Mouse (Mus musculus) macrophage (primary cell): ENCODE measurements around the gene Maml3. TPM values are rescaled to one million over a fixed set of nuclear protein-coding genes. Genes with fewer than 3 reads are reported as not detected.

Experiments
- H3K27ac ChIP-seq: fragments of 350-480 bp; formaldehyde crosslinking; 2 replicates; pipeline ENCODE4 v1.9.0; 2021
- H3K36me3 ChIP-seq: fragments of 350-480 bp; formaldehyde crosslinking; 2 replicates; pipeline ENCODE4 v1.9.0; 2021; ENCODE audit errors: inconsistent target
- H3K4me3 ChIP-seq: fragments of 350-480 bp; formaldehyde crosslinking; 2 replicates; pipeline ENCODE4 v1.9.0; 2021; ENCODE audit errors: inconsistent target
- H3K79me2 ChIP-seq: fragments of 350-480 bp; formaldehyde crosslinking; 2 replicates; pipeline ENCODE4 v1.9.0; 2021; ENCODE audit errors: inconsistent target
- WGBS: methylation state at CpG from one replicate; pipeline ENCODE4 v1.1.7; 2026; ENCODE audit warnings: inconsistent platforms; ENCODE audit not compliant: missing documents; 5-methylcytosine and 5-hydroxymethylcytosine counted together
- polyA plus RNA-seq: library from polyadenylated mRNA; stranded (reverse); fragments of 250-400 nt; gene quantifications from 3 replicates; pipeline ENCODE4 v1.2.4, GENCODE M21; 2018; ENCODE audit warnings: inconsistent platforms

Maml3 gene
- polyA plus RNA-seq, 1 experiment from 2014 or later, result 0.72 TPM

DNA sequence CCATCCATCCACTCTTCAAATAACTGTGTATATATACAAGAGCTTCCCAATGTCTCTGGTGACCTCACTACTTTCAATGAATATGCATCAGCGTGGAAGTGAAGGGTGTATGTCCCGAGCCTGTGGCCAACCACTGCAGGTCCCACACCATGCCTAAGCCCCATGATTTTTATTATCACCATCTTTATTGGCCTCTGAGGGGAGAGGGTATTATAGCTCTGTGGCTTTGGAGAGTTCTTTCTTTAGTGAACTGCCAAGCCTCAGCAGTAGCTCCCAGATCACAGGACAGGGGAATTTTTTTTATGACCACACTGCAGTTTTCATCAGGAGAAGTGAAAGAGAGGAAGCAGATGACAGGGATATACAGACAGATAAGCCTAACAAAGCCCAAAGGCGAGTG, 326.7 kb downstream of the Maml3 start:
- Histone ChIP-seq H3K79me2 (no peaks in the 10 kb centered on the region), H3K27ac (peak overlapping the region; percentile 24; the same call in 1 of the 2 replicates), H3K4me3 (no peak overlapping the region), H3K36me3 (no peaks in the 10 kb centered on the region)
- WGBS, result 29% methylated on average over 3 of the region's 3 CpGs

DNA sequence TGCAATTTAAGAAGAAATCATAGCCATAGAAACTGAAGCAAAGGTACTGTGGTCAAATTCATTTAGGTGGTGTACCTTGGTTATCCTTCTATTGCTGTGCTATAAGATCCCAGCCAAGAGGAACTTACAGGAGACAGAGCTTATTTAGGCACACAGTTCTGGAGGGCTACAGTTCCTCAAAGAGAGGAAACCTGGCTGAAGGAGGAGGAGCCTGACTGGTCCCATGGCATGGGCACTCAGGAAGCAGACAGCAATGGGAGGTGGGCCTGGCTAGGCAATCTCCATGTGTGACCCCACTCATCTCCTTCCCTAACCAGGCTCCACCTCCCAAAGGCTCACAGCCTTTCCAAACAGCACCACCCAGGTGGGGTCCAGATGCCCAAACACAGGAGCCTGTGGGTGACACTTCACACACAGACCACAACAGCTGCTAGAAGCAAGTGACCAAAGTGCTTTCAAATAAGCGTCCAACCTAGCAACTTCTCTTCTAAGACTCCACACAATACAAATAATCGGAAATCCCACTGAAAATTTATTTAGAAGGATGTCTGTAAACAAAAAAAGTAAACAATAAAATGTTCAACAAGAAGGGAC, 328.8 kb downstream of the Maml3 start:
- Histone ChIP-seq H3K36me3 (no peaks in the 10 kb centered on the region), H3K4me3 (no peak overlapping the region), H3K27ac (no peak overlapping the region), H3K79me2 (no peaks in the 10 kb centered on the region)
- WGBS, result 84% methylated on average over 2 of the region's 2 CpGs

DNA sequence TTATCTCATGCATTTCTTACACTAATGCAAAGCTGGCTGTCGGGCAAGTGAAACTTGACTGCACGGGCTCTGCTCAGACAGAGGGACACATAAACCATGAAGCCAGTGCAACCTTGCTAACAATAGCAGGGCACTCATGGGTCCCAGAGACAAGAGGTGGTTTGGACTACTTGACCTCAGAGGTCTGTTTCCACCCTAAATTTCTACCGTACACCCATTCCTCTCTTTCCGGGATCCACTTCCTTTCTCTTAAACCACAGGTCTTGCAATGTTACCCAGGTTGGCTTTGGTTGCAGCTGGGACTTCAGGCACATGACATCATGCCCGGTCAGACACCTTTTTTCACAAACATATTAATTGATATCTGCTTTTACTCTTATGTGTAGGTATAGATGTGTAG, 331.3 kb downstream of the Maml3 start:
- no peaks in the 10 kb centered on the region for H3K79me2 ChIP-seq
- H3K4me3 ChIP-seq, result no peak overlapping the region
- H3K36me3 ChIP-seq, result no peaks in the 10 kb centered on the region
- WGBS, result 19% methylated on average over 5 of the region's 5 CpGs
- H3K27ac ChIP-seq, result no peak overlapping the region

DNA sequence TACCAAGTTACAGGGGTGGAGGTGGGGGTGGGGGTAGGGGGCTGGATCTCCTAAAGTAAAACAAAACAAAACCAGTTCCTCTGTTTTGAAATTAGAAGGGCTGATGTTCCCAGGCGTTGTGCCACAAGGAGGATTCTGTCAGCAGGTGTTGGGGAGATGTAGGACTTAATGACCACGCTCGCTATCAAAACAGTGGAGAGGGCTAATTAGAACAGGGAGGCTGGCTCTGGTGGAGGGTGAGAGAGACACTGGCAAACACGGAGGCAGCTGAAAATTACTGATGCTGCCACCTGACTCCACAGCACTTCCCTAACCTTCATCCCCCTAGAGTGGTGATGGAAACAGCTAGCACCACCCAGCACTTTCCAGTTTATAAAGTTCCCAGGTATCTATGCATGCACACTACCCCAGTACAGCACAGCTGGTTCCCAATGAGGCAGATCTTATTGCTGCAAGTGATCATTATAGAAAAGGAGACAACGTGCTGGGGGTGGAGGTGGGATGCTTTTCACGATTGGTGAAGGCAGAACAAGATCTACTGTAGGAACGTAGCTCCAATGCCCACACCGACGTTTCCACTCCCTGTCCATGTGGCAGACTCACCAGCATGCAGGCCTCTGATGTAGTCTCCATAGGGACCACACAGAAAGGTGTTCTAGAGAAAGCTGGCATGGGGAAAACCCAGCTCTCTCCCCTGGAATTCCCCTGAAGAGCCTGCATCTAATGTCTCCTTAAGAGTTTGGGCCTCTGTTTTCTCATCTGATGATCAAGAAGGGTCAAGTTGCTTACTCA, 332.8 kb downstream of the Maml3 start:
- no peak overlapping the region for H3K27ac ChIP-seq
- H3K4me3 ChIP-seq, result no peak overlapping the region
- no peaks in the 10 kb centered on the region for H3K79me2 ChIP-seq
- WGBS, result 92% methylated on average over 9 of the region's 9 CpGs
- H3K36me3 ChIP-seq, result no peaks in the 10 kb centered on the region

DNA sequence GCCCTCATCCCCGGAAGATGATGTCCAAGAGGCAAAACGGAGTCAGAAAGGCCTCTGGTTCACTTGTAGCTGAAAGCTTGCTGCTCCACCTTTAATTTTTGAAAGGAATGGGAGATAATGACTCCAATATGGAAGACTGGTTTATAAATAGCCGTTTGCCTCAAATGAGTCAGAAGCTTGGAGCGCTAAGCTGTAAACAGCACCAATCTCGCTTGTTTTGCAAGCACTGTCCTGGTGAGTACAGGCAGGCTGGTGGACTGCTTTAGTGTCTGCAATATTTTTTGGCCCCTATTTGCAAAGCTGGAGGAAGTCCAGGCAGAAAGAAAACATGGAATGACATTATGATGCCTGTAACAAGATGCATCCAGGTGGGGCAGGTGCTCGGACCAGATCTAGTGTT, 335.7 kb downstream of the Maml3 start:
- WGBS, result 97% methylated on average over 6 of the region's 6 CpGs
- H3K27ac ChIP-seq, result no peak overlapping the region
- no peaks in the 10 kb centered on the region for H3K79me2 ChIP-seq
- no peaks in the 10 kb centered on the region for H3K36me3 ChIP-seq
- H3K4me3 ChIP-seq, result no peak overlapping the region

DNA sequence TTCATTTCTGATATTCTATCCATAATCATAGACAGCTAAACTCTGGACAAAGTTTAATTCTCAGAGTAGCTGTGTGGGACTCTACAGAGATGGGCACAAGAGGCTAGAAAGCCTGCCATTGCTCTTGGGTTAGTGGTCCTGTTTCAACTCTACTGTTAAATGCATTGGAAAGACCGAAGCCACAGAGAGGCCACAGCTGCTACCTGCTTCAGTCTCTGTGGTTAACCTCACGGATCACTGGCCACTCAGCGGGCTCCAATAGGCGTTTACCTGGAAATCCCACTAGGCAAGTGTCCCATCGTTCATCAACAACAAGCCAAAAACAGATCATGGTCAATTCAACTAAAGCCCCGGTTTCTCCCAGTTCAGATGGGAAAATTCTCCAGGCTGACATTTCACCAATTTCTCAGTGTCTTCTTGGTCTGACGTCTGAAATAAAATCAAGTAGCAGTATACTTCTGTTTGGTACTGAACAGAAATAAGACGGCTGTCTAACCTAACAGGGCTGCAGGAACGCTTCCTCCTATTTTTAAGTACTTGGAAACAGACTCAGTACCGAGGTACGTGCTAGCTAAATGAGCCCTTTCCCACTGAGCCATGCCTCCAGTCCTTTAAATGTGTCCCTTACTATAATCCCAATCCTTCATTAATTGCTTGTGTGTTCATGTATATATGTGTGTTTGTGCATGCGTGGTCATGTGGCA, 339.5 kb downstream of the Maml3 start:
- Histone ChIP-seq H3K36me3 (no peaks in the 10 kb centered on the region), H3K4me3 (no peak overlapping the region), H3K79me2 (no peaks in the 10 kb centered on the region), H3K27ac (no peak overlapping the region)
- WGBS, result 21% methylated on average over 12 of the region's 12 CpGs

DNA sequence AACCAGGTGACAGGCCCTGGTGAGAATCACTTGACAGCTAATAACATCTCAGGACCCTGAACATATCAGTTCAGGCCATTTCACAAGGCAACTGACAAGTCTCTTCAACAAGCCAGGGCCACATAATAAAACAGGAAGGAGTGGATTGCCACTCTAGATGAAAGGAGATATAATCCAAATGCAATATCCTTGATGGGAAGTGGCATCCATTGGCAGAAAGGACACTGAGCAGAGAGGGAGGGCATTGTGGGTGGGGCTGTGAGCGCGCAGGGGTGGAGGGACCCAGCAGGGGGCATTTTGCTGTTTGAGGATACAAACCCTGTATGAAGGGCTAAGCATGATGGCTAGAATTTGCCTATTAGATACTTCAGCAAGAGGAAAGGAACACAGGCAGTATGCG, 340.7 kb downstream of the Maml3 start:
- 96% methylated on average over 3 of the region's 3 CpGs for WGBS
- Histone ChIP-seq H3K36me3 (no peaks in the 10 kb centered on the region), H3K79me2 (no peaks in the 10 kb centered on the region), H3K4me3 (no peak overlapping the region), H3K27ac (no peak overlapping the region)

DNA sequence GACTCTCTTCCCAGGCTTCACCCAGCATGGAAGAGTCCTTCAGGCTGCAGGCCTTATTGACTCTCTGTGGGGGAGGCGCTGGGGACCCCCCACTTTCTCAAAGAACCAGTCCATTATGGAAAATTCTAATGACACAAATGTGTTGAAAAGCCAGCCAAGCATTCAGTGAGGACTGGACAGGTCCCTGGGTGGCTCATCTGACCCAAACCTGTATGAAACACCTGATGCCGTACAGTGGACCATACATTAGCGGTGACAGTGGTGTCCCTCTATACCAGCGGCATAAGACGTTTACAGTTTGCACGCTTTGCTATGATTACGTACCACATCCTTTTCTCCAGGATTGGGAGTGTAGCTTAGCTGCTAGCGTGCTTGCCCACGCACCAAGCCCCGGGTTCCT, 342.0 kb downstream of the Maml3 start:
- Histone ChIP-seq H3K27ac (no peak overlapping the region), H3K36me3 (no peaks in the 10 kb centered on the region), H3K4me3 (no peak overlapping the region), H3K79me2 (no peaks in the 10 kb centered on the region)
- WGBS, result 94% methylated on average over 10 of the region's 10 CpGs

DNA sequence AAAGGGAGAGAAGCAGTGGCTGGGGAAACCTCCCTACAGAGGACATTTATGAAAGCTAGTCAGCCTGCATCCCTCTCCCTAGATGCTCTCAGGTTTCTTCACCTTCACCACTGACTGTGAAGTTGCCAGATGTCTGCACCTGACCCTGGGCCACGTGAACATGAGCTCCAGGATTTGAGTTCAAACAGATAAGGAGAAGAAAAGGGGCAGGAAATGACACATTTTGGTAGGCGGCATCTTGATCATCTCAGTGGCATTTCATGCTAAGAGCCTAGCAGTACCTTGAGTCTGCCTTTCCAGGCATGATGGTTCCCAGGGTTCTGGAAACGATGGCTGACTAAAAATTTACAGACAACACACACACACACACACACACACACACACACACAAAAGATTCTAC, 345.3 kb downstream of the Maml3 start:
- Histone ChIP-seq H3K79me2 (no peaks in the 10 kb centered on the region), H3K36me3 (no peaks in the 10 kb centered on the region), H3K27ac (no peak overlapping the region), H3K4me3 (no peak overlapping the region)
- WGBS, result 88% methylated on average over 3 of the region's 3 CpGs

DNA sequence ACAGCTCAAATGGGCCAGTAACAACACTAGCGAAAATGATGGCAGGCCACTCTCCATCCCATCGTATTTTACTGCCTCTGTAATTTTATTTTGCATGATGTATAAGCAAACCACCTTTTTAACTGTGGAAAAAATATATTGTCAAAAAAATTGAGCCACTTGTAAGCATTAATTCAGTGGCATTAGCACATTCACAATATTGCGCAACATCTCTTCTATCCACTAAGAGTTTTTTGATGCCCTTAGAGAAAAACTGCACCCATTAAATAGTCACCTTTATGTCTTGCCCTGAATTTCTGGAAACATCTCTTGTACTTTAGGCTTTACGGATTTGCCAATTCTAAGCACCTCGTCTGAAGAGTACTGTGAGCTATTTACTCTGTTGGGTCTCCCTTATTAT, 347.8 kb downstream of the Maml3 start:
- no peak overlapping the region for H3K4me3 ChIP-seq
- no peak overlapping the region for H3K27ac ChIP-seq
- no peaks in the 10 kb centered on the region for H3K79me2 ChIP-seq
- 97% methylated on average over 5 of the region's 5 CpGs for WGBS
- H3K36me3 ChIP-seq, result no peaks in the 10 kb centered on the region

- WGBS, result 77% methylated on average over 5 of the region's 5 CpGs
- Histone ChIP-seq H3K36me3 (no peaks in the 10 kb centered on the region), H3K79me2 (no peaks in the 10 kb centered on the region), H3K27ac (no peak overlapping the region), H3K4me3 (no peak overlapping the region)
These were observed 348.6 kb downstream of the Maml3 start for GRCm38 (mm10) chr3:51756283-51756682.

GRCm38 (mm10) chr3:51753262-51753661, 351.6 kb downstream of the Maml3 start:
- Histone ChIP-seq H3K79me2 (no peaks in the 10 kb centered on the region), H3K36me3 (no peaks in the 10 kb centered on the region), H3K27ac (no peak overlapping the region), H3K4me3 (no peak overlapping the region)
- 81% methylated on average over 5 of the region's 5 CpGs for WGBS

DNA sequence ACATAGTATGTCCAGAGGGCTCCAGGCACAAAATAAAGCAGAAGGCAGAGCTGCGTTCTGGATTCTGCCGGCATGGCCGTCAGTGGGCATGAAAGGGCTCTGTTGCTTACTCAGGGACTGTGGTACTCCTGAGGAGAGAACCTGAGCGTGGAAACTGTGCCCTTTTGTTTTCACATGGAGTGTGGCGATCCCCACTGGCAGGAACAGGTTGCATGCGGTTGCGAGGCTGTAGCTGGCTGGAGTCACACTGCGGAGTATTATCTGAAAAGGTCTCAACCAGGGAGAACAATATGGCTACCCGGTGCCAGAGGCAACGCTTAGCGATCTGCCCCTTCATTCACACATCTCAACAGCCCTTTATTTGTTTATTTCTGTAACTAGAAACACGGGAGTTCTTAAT, 353.4 kb downstream of the Maml3 start:
- Histone ChIP-seq H3K36me3 (no peaks in the 10 kb centered on the region), H3K27ac (no peak overlapping the region)
- WGBS, result 94% methylated on average over 12 of the region's 12 CpGs

DNA sequence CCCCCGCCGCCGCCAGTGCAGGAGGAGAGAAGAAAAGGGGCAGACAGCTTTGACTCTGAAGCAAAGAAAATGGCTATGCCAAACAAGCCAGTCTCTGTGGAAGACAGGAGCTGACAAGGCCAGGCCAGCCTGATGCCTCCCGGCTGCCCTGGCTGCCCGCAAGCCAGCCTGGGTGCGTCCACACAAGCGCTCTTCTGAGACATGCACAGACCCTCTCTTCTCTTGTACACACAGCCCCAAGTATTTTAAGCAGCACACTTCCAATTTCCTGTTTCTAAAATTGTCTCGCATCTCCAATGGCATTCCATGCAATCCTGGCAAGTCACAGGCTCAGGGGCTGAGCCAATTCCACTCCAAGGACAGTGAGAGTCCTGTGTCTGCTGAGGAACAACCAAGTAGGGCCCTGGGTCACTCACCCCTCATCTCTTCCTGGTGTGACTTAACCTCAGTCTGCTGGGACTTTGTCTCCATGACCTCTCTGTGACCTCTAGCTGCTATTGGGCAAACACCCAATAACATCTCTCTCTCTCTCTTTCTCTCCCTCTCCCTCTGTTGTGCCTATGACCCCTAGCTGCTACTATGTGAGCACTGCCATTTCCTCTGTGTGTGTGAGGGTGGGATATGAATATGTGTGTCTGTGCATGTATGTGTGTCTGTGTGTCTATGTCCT, 354.9 kb downstream of the Maml3 start:
- H3K27ac ChIP-seq, result no peak overlapping the region
- no peak overlapping the region for H3K4me3 ChIP-seq
- H3K36me3 ChIP-seq, result no peaks in the 10 kb centered on the region
- H3K79me2 ChIP-seq, result no peaks in the 10 kb centered on the region
- WGBS, result 95% methylated on average over 8 of the region's 8 CpGs

More for the DNA sequence above, 353.4 kb downstream of the Maml3 start:
- no peak overlapping the region for H3K4me3 ChIP-seq
- H3K79me2 ChIP-seq, result no peaks in the 10 kb centered on the region

DNA sequence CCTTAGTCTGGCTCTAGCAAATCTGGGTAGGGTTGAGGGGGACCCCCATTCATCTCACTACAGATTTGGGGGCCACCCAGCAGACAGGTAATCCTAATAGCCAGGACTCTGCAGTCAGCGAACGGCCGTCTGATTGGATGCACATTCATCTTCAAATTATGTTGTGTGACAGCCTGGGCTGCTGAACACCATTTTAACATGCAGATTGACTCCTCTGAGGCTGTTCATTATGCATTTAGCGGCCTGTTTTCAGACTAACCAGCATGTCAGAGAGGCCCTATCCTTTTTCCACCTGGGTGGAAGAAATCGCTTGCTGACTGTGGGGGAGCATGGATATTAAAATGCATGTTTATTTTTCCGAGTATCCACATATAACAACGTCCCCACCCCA, 355.5 kb downstream of the Maml3 start:
- no peak overlapping the region for H3K27ac ChIP-seq
- WGBS, result 93% methylated on average over 7 of the region's 7 CpGs

More for the DNA sequence above, 355.5 kb downstream of the Maml3 start:
- no peak overlapping the region for H3K4me3 ChIP-seq
- H3K79me2 ChIP-seq, result no peaks in the 10 kb centered on the region
- no peaks in the 10 kb centered on the region for H3K36me3 ChIP-seq
